Mouse (Mus musculus): ENCODE results near the gene Med8.

GRCm38 (mm10) chr4:118395289-118395688 lies 13.8 kb upstream of the Med8 start:
- TF ChIP-seq CTCF (IDR thresholded peaks at IDR 0.05; ENCODE audit: control insufficient read depth, insufficient read depth, low read length) (no peak), POLR2A (IDR thresholded peaks at IDR 0.05; ENCODE audit: borderline replicate concordance, control insufficient read depth, low read depth, low read length) (no peak)
